Mouse (Mus musculus): ENCODE data around the gene Abcb5. TPM values are rescaled to one million over a fixed set of nuclear protein-coding genes. Genes with fewer than 3 reads are reported as not detected.

The Abcb5 gene
- total RNA-seq, 2 experiments from 2014 or later, result not detected

Other genes starting within 250 kb of the Abcb5 start
- not detected for gene Sp8, start 120.1 kb downstream of the Abcb5 start, total RNA-seq (2021)

Data from heart, postnatal 4 days (tissue).